9 mouse cellular contexts compared by ENCODE assay signal in genomic region chr12:57534517-57534878, GRCm38 (mm10). TPM values are rescaled to one million over a fixed set of nuclear protein-coding genes. Genes with fewer than 3 reads are reported as not detected.
DNase-seq lines count a peak whose midpoint lies in the region; ATAC-seq and TF ChIP-seq lines count a peak whose summit lies in the region.
"Had no signal": no experiment of that assay in that cellular context is flagged by ENCODE, and none has a peak within 500 bp of the region (broad histone marks: within the 10 kb centered on the region; RNA-seq: fewer than 3 reads in every experiment).

No protein-coding gene starts in this region.

- ATAC-seq in forebrain, embryonic 16.5 days: peak; percentile 5; the same call in 1 of the 2 replicates
- ATAC-seq in liver, embryonic 12.5 days: no peak; the same call in 1 of the 2 replicates

- H3K4me1 ChIP-seq in liver, adult 2 months (ENCODE audit: control insufficient read depth, insufficient read depth, low read length): peaks cover 5% of the 10 kb centered on the region; the same call in 1 of the 2 replicates
- peaks cover 17% of the 10 kb centered on the region for H3K4me1 ChIP-seq in forebrain, embryonic 16.5 days (replicated peaks; ENCODE audit: control insufficient read depth, insufficient read depth, low read length)
- H3K4me1 ChIP-seq in liver, embryonic 12.5 days: no peaks in the 10 kb centered on the region
- H3K4me1 ChIP-seq in small intestine, adult 2 months (ENCODE audit: control insufficient read depth, insufficient read depth, insufficient read length, low read length): peaks cover 4% of the 10 kb centered on the region

- TF ChIP-seq CTCF in liver, adult 2 months (IDR thresholded peaks at IDR 0.05; ENCODE audit: low read depth, low read length): no peak
- no peak for TF ChIP-seq CTCF in small intestine, adult 2 months (IDR thresholded peaks at IDR 0.05; ENCODE audit: extremely low read depth, insufficient read length, insufficient replicate concordance, low read depth, low read length)

- no peaks in the 10 kb centered on the region for H3K9me3 ChIP-seq in forebrain, embryonic 16.5 days (ENCODE audit: control insufficient read depth, low read length)
- H3K9me3 ChIP-seq in liver, embryonic 12.5 days (replicated peaks): no peaks in the 10 kb centered on the region

- H3K27me3 ChIP-seq in liver, adult 2 months (ENCODE audit: control insufficient read depth, insufficient read depth, low read length): no peaks in the 10 kb centered on the region
- H3K27me3 ChIP-seq in forebrain, embryonic 16.5 days (replicated peaks; ENCODE audit: control insufficient read depth, insufficient read depth, low read length): peaks cover 49% of the 10 kb centered on the region
- H3K27me3 ChIP-seq in liver, embryonic 12.5 days (replicated peaks): peaks cover 89% of the 10 kb centered on the region
- peaks cover 13% of the 10 kb centered on the region; the same call in 1 of the 2 replicates for H3K27me3 ChIP-seq in small intestine, adult 2 months (ENCODE audit: control insufficient read depth, insufficient read depth, low read length)

- WGBS in liver, adult 2 months: 7% methylated on average over 6 of the region's 6 CpGs
- WGBS in forebrain, embryonic 16.5 days: 3% methylated on average over 5 of the region's 6 CpGs
- 8% methylated on average over 4 of the region's 6 CpGs for WGBS in liver, embryonic 12.5 days (ENCODE audit: insufficient replicate concordance)
- WGBS in small intestine, adult 2 months: 1% methylated on average over 4 of the region's 6 CpGs

- no peak for TF ChIP-seq POLR2A in liver, adult 2 months (IDR thresholded peaks at IDR 0.05; ENCODE audit: extremely low read depth, insufficient read depth, low read length)
- TF ChIP-seq POLR2A in small intestine, adult 2 months (IDR thresholded peaks at IDR 0.05; ENCODE audit: low read depth, low read length): no peak

- peak overlapping the region; percentile 82; the same call in 1 of the 2 replicates for H3K9ac ChIP-seq in liver, adult 2 months (ENCODE audit: low read depth, low read length)
- H3K9ac ChIP-seq in forebrain, embryonic 16.5 days (replicated peaks; ENCODE audit: low read depth, low read length): no peak overlapping the region
- H3K9ac ChIP-seq in liver, embryonic 12.5 days: no peak overlapping the region

- peak overlapping the region; percentile 62; the same call in 1 of the 2 replicates for H3K4me3 ChIP-seq in liver, adult 2 months (ENCODE audit: insufficient read depth, low read depth, low read length)
- no peak overlapping the region for H3K4me3 ChIP-seq in forebrain, embryonic 16.5 days (replicated peaks; ENCODE audit: low read length)
- H3K4me3 ChIP-seq in liver, embryonic 12.5 days: no peak overlapping the region; the same call in 1 of the 2 replicates
- peak overlapping the region; percentile 56; the same call in 1 of the 2 replicates for H3K4me3 ChIP-seq in small intestine, adult 2 months (ENCODE audit: low read depth, low read length)

- H3K79me2 ChIP-seq in liver, adult 2 months (ENCODE audit: control insufficient read depth, insufficient read depth, low read length): no peaks in the 10 kb centered on the region

- no peak for DNase-seq in liver, adult 2 months (ENCODE audit: extremely low read depth, low read depth, low spot score)
- DNase-seq in liver: no peak
- DNase-seq in natural killer cell, adult 2 months (ENCODE audit: low spot score in 2 of 2): no peak
- DNase-seq in adrenal gland, adult 8-10 months: no peak
- DNase-seq in cerebellum, adult 9-11 months: no peak

- H3K27ac ChIP-seq in liver, adult 2 months (replicated peaks; ENCODE audit: insufficient read depth, low read depth, low read length): no peak overlapping the region
- no peak overlapping the region for H3K27ac ChIP-seq in forebrain, embryonic 16.5 days (ENCODE audit: low read length)
- no peak overlapping the region for H3K27ac ChIP-seq in liver, embryonic 12.5 days
- H3K27ac ChIP-seq in small intestine, adult 2 months (ENCODE audit: insufficient read depth, low read depth, low read length): no peak overlapping the region

- no peak overlapping the region; the same call in 1 of the 2 replicates for H3K4me2 ChIP-seq in forebrain, embryonic 16.5 days (ENCODE audit: low read length)
- H3K4me2 ChIP-seq in liver, embryonic 12.5 days: peak overlapping the region; percentile 27

- H3K36me3 ChIP-seq in liver, adult 2 months (ENCODE audit: control insufficient read depth, insufficient read depth, low read length): no peaks in the 10 kb centered on the region
- H3K36me3 ChIP-seq in forebrain, embryonic 16.5 days (ENCODE audit: control insufficient read depth, insufficient read depth): no peaks in the 10 kb centered on the region
- no peaks in the 10 kb centered on the region for H3K36me3 ChIP-seq in liver, embryonic 12.5 days
- no peaks in the 10 kb centered on the region for H3K36me3 ChIP-seq in small intestine, adult 2 months (ENCODE audit: control insufficient read depth, insufficient read depth, low read length)

RNA-seq across cellular contexts. Expression of gene Foxa1, which starts 12.2 kb away (rescaled TPM):
- 4.1 and 5.2 TPM in 2 replicates for total RNA-seq in liver, adult 2 months (2014; rRNA removed)
- 11.8 and 15.2 TPM in 2 replicates for polyA plus RNA-seq in liver, adult 2 months (2012; rRNA removed)
- polyA plus RNA-seq in forebrain, embryonic 16.5 days (2015; fragmentation: Nextera tagmentation; extraction: Ambion mirVana): 0.16 TPM in 1 of 2 replicates, not detected in the other
- 2.4 and 2.6 TPM in 2 replicates for polyA plus RNA-seq in liver, embryonic 12.5 days (2016; fragmentation: Nextera tagmentation; extraction: Ambion mirVana)
- 17.0 and 17.7 TPM in 2 replicates for polyA plus RNA-seq in small intestine, adult 2 months (2012; rRNA removed)
- not detected for total RNA-seq in adrenal gland, adult 8-10 months (2022)
- total RNA-seq: MEL had no signal

RNA-seq across cellular contexts. Expression of gene Ttc6, which starts 29.4 kb away (rescaled TPM):
- 1.0 and 1.1 TPM in 2 replicates for total RNA-seq in liver, adult 2 months (2014; rRNA removed)
- 0.87 and 1.0 TPM in 2 replicates for polyA plus RNA-seq in liver, adult 2 months (2012; rRNA removed)
- polyA plus RNA-seq in forebrain, embryonic 16.5 days (2015; fragmentation: Nextera tagmentation; extraction: Ambion mirVana): 0.16 and 0.18 TPM in 2 replicates
- polyA plus RNA-seq in liver, embryonic 12.5 days (2016; fragmentation: Nextera tagmentation; extraction: Ambion mirVana): 0.08 and 0.11 TPM in 2 replicates
- 0.72 and 1.3 TPM in 2 replicates for polyA plus RNA-seq in small intestine, adult 2 months (2012; rRNA removed)
- total RNA-seq in adrenal gland, adult 8-10 months (2022): not detected
- total RNA-seq: MEL had no signal

Comparison
In these comparisons a context has a peak if more than half of its experiments do, and no peak if none do; other contexts are left out.
1. H3K4me3 ChIP-seq: peak in liver, adult 2 months (single experiment) and small intestine, adult 2 months (single experiment); none in forebrain, embryonic 16.5 days (single experiment) and liver, embryonic 12.5 days (single experiment).